Mouse (Mus musculus) embryonic facial prominence, embryonic 10.5 days (tissue): ENCODE results near the gene Pim1. TPM values are rescaled to one million over a fixed set of nuclear protein-coding genes. Genes with fewer than 3 reads are reported as not detected.

Experiments used
- polyA plus RNA-seq: library from polyadenylated mRNA; unstranded; fragments of >200 nt; fragmentation: Nextera tagmentation; extraction: Ambion mirVana; gene quantifications from 2 replicates; pipeline ENCODE4 v1.2.1, GENCODE M21; 2016

The Pim1 gene
- polyA plus RNA-seq, 1 experiment from 2014 or later, result 33.2 TPM

Other genes with a start within 250 kb of the Pim1 start
- 219 and 227 TPM in 2 replicates for gene Ppil1, start 226.6 kb upstream of the Pim1 start, polyA plus RNA-seq
- 47.8 and 49.5 TPM in 2 replicates for gene BC004004, start 222.0 kb upstream of the Pim1 start, polyA plus RNA-seq
- gene Pi16, start 173.1 kb upstream of the Pim1 start, polyA plus RNA-seq, result 0.65 and 0.91 TPM in 2 replicates
- 278 and 280 TPM in 2 replicates for gene Mtch1, start 142.8 kb upstream of the Pim1 start, polyA plus RNA-seq
- 10.2 and 12.3 TPM in 2 replicates for gene Fgd2, start 129.8 kb upstream of the Pim1 start, polyA plus RNA-seq
- gene Gm17657, start 58.9 kb downstream of the Pim1 start, polyA plus RNA-seq, result not detected in 2 replicates
- gene Tbc1d22b, start 59.0 kb downstream of the Pim1 start, polyA plus RNA-seq, result 18.4 and 19.5 TPM in 2 replicates
- gene Tmem217, start 61.6 kb downstream of the Pim1 start, polyA plus RNA-seq, result 1.0 and 1.5 TPM in 2 replicates
- 117 and 119 TPM in 2 replicates for gene Rnf8, start 124.0 kb downstream of the Pim1 start, polyA plus RNA-seq
- gene Gm28043, start 124.1 kb downstream of the Pim1 start, polyA plus RNA-seq, result 2.3 and 3.5 TPM in 2 replicates
- 135 and 140 TPM in 2 replicates for gene Cmtr1, start 169.8 kb downstream of the Pim1 start, polyA plus RNA-seq
- 16.5 and 18.1 TPM in 2 replicates for gene Ccdc167, start 226.3 kb downstream of the Pim1 start, polyA plus RNA-seq